Mouse (Mus musculus) CH12.LX (cell line): ENCODE data around the gene 1700028J19Rik. TPM values are rescaled to one million over a fixed set of nuclear protein-coding genes. Genes with fewer than 3 reads are reported as not detected.

ENCODE experiments used
- DNase-seq: peaks from one replicate; pipeline ENCODE4 v3.0.0-alpha.2; 2013; ENCODE audit errors: extremely low read depth
- H3K27ac ChIP-seq: 2 replicates; pipeline ENCODE4 v1.5.1; 2012; ENCODE audit warnings: low read depth, mild to moderate bottlenecking, control low read depth, moderate library complexity; ENCODE audit not compliant: insufficient read depth
- H3K27me3 ChIP-seq: replicated peaks from 2 replicates; pipeline ENCODE3; 2012; ENCODE audit warnings: inconsistent platforms
- H3K36me3 ChIP-seq, 2 experiments: replicated peaks in 1 of 2; 2 replicates each; pipeline versions ENCODE3 to v1.6.1; 2012; ENCODE audit warnings: inconsistent platforms in 1 of 2, low read length in 1 of 2, mild to moderate bottlenecking in 1 of 2, mixed read lengths in 1 of 2, moderate library complexity in 1 of 2; ENCODE audit not compliant: control insufficient read depth in 1 of 2, insufficient read depth in 1 of 2
- H3K4me1 ChIP-seq, 2 experiments: 2 replicates each; pipeline ENCODE4 v1.6.1; 2012; ENCODE audit warnings: inconsistent platforms in 1 of 2, moderate library complexity in 1 of 2; ENCODE audit not compliant: insufficient read depth in 2 of 2, control insufficient read depth in 1 of 2
- H3K4me2 ChIP-seq: 2 replicates; pipeline ENCODE4 v1.6.1; 2012; ENCODE audit warnings: low read depth, mild to moderate bottlenecking, control low read depth; ENCODE audit not compliant: poor library complexity, insufficient read depth, severe bottlenecking
- H3K4me3 ChIP-seq, 3 experiments: fragments of 150-350 bp in 1 of 3; sonication (generic) in 1 of 3; replicated peaks in 1 of 3; 2 replicates each; pipeline versions ENCODE3 to v1.5.1; 2011 to 2012; ENCODE audit warnings: low read depth in 2 of 3, low read length in 2 of 3, mild to moderate bottlenecking in 2 of 3, moderate library complexity in 2 of 3, control low read depth in 1 of 3, improper control_type of control experiment in 1 of 3, inconsistent platforms in 1 of 3, mixed read lengths in 1 of 3; ENCODE audit not compliant: poor library complexity in 1 of 3
- H3K79me2 ChIP-seq: replicated peaks from 2 replicates; pipeline ENCODE4 v1.6.1; 2012; ENCODE audit warnings: mild to moderate bottlenecking, moderate library complexity; ENCODE audit not compliant: control insufficient read depth, poor library complexity, insufficient read depth, severe bottlenecking; ENCODE audit errors: extremely low read depth
- H3K9ac ChIP-seq: 2 replicates; pipeline ENCODE4 v1.6.1; 2012; ENCODE audit warnings: low read depth, mild to moderate bottlenecking, control low read depth, moderate library complexity; ENCODE audit not compliant: insufficient read depth
- H3K9me3 ChIP-seq: replicated peaks from 2 replicates; pipeline ENCODE3; 2012; ENCODE audit warnings: low read length, inconsistent platforms, mixed read lengths
- CTCF ChIP-seq, 2 experiments: IDR thresholded peaks in 1 of 2; conservative IDR thresholded peaks in 1 of 2; 2 replicates each; pipeline ENCODE4 v1.5.1; 2011 to 2012; ENCODE audit warnings: low read depth in 2 of 2, low read length in 2 of 2, improper control_type of control experiment in 1 of 2, inconsistent platforms in 1 of 2, mild to moderate bottlenecking in 1 of 2, moderate library complexity in 1 of 2
- HCFC1 ChIP-seq: IDR thresholded peaks from 2 replicates; pipeline ENCODE4 v1.6.1; 2012; ENCODE audit warnings: low read depth, mild to moderate bottlenecking, inconsistent platforms, low read length, improper control_type of control experiment
- KAT2A ChIP-seq: IDR thresholded peaks from 2 replicates; pipeline ENCODE4 v1.6.1; 2012; ENCODE audit warnings: low read length, improper control_type of control experiment, inconsistent platforms; ENCODE audit not compliant: insufficient replicate concordance
- MAZ ChIP-seq: IDR thresholded peaks from 2 replicates; pipeline ENCODE4 v1.6.1; 2012; ENCODE audit warnings: low read depth, mild to moderate bottlenecking, inconsistent platforms, low read length, improper control_type of control experiment, moderate library complexity
- MXI1 ChIP-seq: IDR thresholded peaks from 2 replicates; pipeline ENCODE4 v1.6.1; 2011; ENCODE audit warnings: mild to moderate bottlenecking, low read depth, low read length, improper control_type of control experiment
- POLR2A ChIP-seq: IDR thresholded peaks from 2 replicates; pipeline ENCODE4 v1.6.1; 2011; ENCODE audit warnings: low read depth, mild to moderate bottlenecking, improper control_type of control experiment, low read length
- RAD21 ChIP-seq: IDR thresholded peaks from 2 replicates; pipeline ENCODE4 v1.6.1; 2011; ENCODE audit warnings: low read depth, mild to moderate bottlenecking, low read length, improper control_type of control experiment, moderate library complexity
- RCOR1 ChIP-seq: conservative IDR thresholded peaks from 2 replicates; pipeline ENCODE4 v1.6.1; 2012; ENCODE audit warnings: low read depth, mild to moderate bottlenecking, inconsistent platforms, low read length, improper control_type of control experiment
- SIN3A ChIP-seq: IDR thresholded peaks from 2 replicates; pipeline ENCODE4 v1.6.1; 2012; ENCODE audit warnings: low read length, improper control_type of control experiment, inconsistent platforms
- SMC3 ChIP-seq: IDR thresholded peaks from 2 replicates; pipeline ENCODE4 v1.6.1; 2011; ENCODE audit warnings: low read depth, low read length, improper control_type of control experiment
- dilution Hi-C: fragments of 300-500 bp; cut with MboI; formaldehyde crosslinking; loops from 2 replicates; pipeline ENCODE4 v1.14.3; 2020; ENCODE audit warnings: low sequenced_read_pairs; ENCODE audit not compliant: extremely low pct_unique_long_range_greater_than_20kb, extremely low pct_ligation_motif_present
- in situ Hi-C: fragments of 300-500 bp; cut with MboI; formaldehyde crosslinking; loops from 3 replicates; pipeline ENCODE4 v1.14.3; 2019; ENCODE audit warnings: low sequenced_read_pairs, low pct_ligation_motif_present, low pct_unique_long_range_greater_than_20kb, mixed read lengths
- polyA plus RNA-seq: library from polyadenylated mRNA; unstranded; fragments of >175 nt; gene quantifications from 2 replicates; pipeline ENCODE4 v1.2.1, GENCODE M21; 2012; ENCODE audit warnings: low read depth; ENCODE audit not compliant: insufficient read length
- total RNA-seq, 2 experiments: library from RNA; depleted of rRNA; stranded (reverse); fragments of 300-350 nt in 1 of 2; fragments of >200 nt in 1 of 2; gene quantifications; 2 replicates each; pipeline ENCODE4 v1.2.3; 2012 to 2014

Gene 1700028J19Rik
- total and polyA plus RNA-seq, 3 experiments: 0.25 to 0.86 (median 0.44) TPM

GRCm38 (mm10) chr7:44277250-44277622, 30.7 kb upstream of the 1700028J19Rik start:
- Histone ChIP-seq H3K9ac (no peak overlapping the region), H3K27me3 (peaks cover 28% of the 10 kb centered on the region), H3K4me2 (no peak overlapping the region), H3K27ac (no peak overlapping the region), H3K4me3 (no peak overlapping the region), H3K4me1 (no peaks in the 10 kb centered on the region; a peak in 1 of 4 replicates), H3K36me3 (no peaks in the 10 kb centered on the region), H3K79me2 (no peaks in the 10 kb centered on the region), H3K9me3 (peaks cover 6% of the 10 kb centered on the region)
- in situ Hi-C loops (no loop called here), dilution Hi-C loops (no loop called here)
- TF ChIP-seq SIN3A: no peak
- TF ChIP-seq CTCF (conservative IDR thresholded peaks at IDR 0.05 in 1 of 2, IDR thresholded peaks at IDR 0.05 in 1 of 2; ENCODE audit: low read depth in 2 of 2, low read length in 2 of 2): peak; percentile 54 to 74
- no peak for TF ChIP-seq KAT2A
- TF ChIP-seq RAD21: peak; percentile 57
- peak; percentile 69 for TF ChIP-seq SMC3
- DNase-seq: peak; percentile 52

DNA sequence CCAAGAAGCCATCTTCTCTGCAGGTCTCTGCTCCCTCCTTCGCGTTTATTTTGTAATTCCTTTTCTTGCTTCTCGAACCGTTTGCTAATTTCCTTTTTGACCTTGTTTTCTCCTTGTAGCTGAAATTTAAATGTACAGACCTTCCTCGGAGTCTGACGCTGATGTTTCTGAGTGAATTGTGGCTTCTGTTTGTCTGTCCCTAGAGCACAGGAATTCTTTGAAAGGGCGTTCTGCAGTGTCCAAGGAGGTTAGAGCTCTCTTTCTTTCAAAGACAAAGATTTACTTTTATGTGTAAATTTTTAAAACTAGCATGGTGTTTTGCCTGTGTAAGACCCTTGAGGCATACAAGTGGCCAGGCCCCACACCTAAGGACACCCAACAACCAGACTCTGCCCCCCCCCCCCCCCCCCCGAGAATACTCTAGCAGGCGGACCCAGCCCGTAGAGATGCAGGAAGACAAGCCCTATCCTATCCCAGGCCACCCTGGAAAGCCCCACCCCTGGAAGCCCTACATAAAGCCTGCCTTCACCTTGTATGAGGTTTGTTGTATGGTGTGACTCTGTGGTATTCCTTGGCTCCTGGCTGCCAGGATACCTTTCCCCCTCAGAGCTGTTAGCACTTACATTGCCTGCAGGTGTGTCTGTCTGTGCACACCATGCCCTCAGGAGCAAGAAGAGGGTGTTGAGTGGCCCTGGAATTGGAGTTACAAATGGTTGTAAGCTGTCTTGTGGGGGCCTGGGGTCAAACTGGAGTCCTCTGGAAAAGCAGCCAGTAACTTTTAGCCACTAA, 30.2 kb upstream of the 1700028J19Rik start:
- Histone ChIP-seq H3K4me2 (no peak overlapping the region), H3K27me3 (peaks cover 23% of the 10 kb centered on the region), H3K4me1 (no peaks in the 10 kb centered on the region; a peak in 1 of 4 replicates), H3K9ac (no peak overlapping the region), H3K79me2 (no peaks in the 10 kb centered on the region), H3K9me3 (peaks cover 6% of the 10 kb centered on the region), H3K4me3 (no peak overlapping the region), H3K27ac (no peak overlapping the region), H3K36me3 (no peaks in the 10 kb centered on the region)
- in situ Hi-C loops (no loop called here), dilution Hi-C loops (no loop called here)
- TF ChIP-seq MXI1 (no peak), POLR2A (no peak), RCOR1 (no peak), HCFC1 (no peak), CTCF (conservative IDR thresholded peaks at IDR 0.05 in 1 of 2, IDR thresholded peaks at IDR 0.05 in 1 of 2; ENCODE audit: low read depth in 2 of 2, low read length in 2 of 2) (no peak)
- DNase-seq: no peak

GRCm38 (mm10) chr7:44275546-44275945, 29.1 kb upstream of the 1700028J19Rik start:
- H3K27me3 ChIP-seq: peaks cover 14% of the 10 kb centered on the region
- H3K79me2 ChIP-seq: no peaks in the 10 kb centered on the region
- H3K4me3 ChIP-seq: no peak overlapping the region
- DNase-seq: peak; percentile 23
- dilution Hi-C loops (no loop called here), in situ Hi-C loops (no loop called here)
- no peak overlapping the region for H3K27ac ChIP-seq
- H3K36me3 ChIP-seq: no peaks in the 10 kb centered on the region
- peaks cover 6% of the 10 kb centered on the region for H3K9me3 ChIP-seq
- TF ChIP-seq KAT2A (no peak), MAZ (no peak), CTCF (conservative IDR thresholded peaks at IDR 0.05 in 1 of 2, IDR thresholded peaks at IDR 0.05 in 1 of 2; ENCODE audit: low read depth in 2 of 2, low read length in 2 of 2) (peak in 1 of 2 experiments; percentile 34; a peak in 1 of 4 replicates)
- TF ChIP-seq, all 38 proteins: peak for 1
- Histone ChIP-seq H3K9ac (no peak overlapping the region), H3K4me1 (no peaks in the 10 kb centered on the region; a peak in 1 of 4 replicates), H3K4me2 (no peak overlapping the region)
